Mouse (Mus musculus): ENCODE results near the gene Mbd3. TPM values are rescaled to one million over a fixed set of nuclear protein-coding genes. Genes with fewer than 3 reads are reported as not detected.
A peak's percentile ranks its signal among the peaks of the same experiment; 100 is the strongest.

Gene Mbd3
- polyA plus RNA-seq, 1 experiment = 81.3 TPM

DNA sequence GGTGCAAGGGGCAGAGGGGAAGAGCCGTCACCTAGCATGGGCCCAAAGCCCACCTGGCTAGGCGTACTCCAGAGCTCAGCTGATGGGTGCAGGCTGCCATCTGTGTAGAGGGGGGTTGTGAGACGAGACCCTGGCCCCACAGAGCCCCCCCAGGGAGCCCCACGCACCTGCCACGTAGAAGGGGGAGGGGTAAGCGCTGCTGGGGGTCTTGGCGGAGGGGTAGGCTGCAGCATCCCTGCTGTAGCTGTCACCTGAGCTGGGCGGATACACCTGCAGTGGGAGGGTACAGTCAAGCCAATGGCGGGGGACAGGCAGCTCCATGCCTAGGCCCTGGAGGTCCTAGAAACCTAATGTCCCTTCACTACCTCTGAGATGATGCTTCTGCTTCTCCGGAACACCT lies 18.0 kb upstream of the Mbd3 start:
- Histone ChIP-seq H3K27me3 (ENCODE audit: control insufficient read depth, insufficient read depth, low read length, poor library complexity, severe bottlenecking) (no peaks in the 10 kb centered on the region), H3K4me3 (ENCODE audit: low read depth, low read length) (no peak overlapping the region), H3K9me3 (replicated peaks; ENCODE audit: control insufficient read depth, insufficient read depth, low read length, poor library complexity, severe bottlenecking) (no peaks in the 10 kb centered on the region), H3K27ac (ENCODE audit: insufficient read depth, low read length) (no peak overlapping the region), H3K36me3 (ENCODE audit: control insufficient read depth, insufficient read depth, low read length, poor library complexity, severe bottlenecking) (peaks cover 42% of the 10 kb centered on the region), H3K9ac (ENCODE audit: low read depth, poor library complexity, severe bottlenecking) (no peak overlapping the region), H3K4me1 (ENCODE audit: control insufficient read depth, insufficient read depth, low read length) (no peaks in the 10 kb centered on the region)
- TF ChIP-seq POLR2A (IDR thresholded peaks at IDR 0.05; ENCODE audit: insufficient read depth, low read length) (no peak), CTCF (IDR thresholded peaks at IDR 0.05; ENCODE audit: low read depth, low read length) (no peak), EP300 (IDR thresholded peaks at IDR 0.05; ENCODE audit: insufficient read depth, low read depth, low read length) (no peak)

DNA sequence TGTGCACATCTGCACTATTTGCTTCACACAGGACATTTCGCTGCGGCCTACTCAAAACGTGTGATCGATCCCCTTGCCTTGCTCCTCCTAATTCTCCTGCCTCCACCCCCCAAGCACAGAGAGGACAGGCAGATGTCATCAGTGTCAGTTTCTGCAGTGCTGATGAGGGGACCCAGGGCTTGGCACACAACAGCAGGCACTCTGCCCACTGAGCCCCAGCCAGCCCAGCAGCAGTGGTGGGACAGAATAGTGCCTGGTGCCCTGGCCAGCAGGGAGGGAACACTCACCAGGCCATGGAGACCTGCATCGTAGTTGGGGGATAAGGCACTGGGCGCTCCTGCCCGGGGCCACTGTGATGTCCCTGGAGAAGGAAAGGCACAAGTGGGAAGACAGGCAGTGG lies 16.2 kb upstream of the Mbd3 start:
- TF ChIP-seq CTCF (IDR thresholded peaks at IDR 0.05; ENCODE audit: low read depth, low read length) = no peak
- no peak for TF ChIP-seq EP300 (IDR thresholded peaks at IDR 0.05; ENCODE audit: insufficient read depth, low read depth, low read length)
- no peak for TF ChIP-seq POLR2A (IDR thresholded peaks at IDR 0.05; ENCODE audit: insufficient read depth, low read length)
- Histone ChIP-seq H3K27me3 (ENCODE audit: control insufficient read depth, insufficient read depth, low read length, poor library complexity, severe bottlenecking) (no peaks in the 10 kb centered on the region), H3K4me3 (ENCODE audit: low read depth, low read length) (no peak overlapping the region), H3K4me1 (ENCODE audit: control insufficient read depth, insufficient read depth, low read length) (no peaks in the 10 kb centered on the region), H3K9me3 (replicated peaks; ENCODE audit: control insufficient read depth, insufficient read depth, low read length, poor library complexity, severe bottlenecking) (no peaks in the 10 kb centered on the region), H3K27ac (ENCODE audit: insufficient read depth, low read length) (no peak overlapping the region), H3K36me3 (ENCODE audit: control insufficient read depth, insufficient read depth, low read length, poor library complexity, severe bottlenecking) (peaks cover 36% of the 10 kb centered on the region), H3K9ac (ENCODE audit: low read depth, poor library complexity, severe bottlenecking) (no peak overlapping the region)

DNA sequence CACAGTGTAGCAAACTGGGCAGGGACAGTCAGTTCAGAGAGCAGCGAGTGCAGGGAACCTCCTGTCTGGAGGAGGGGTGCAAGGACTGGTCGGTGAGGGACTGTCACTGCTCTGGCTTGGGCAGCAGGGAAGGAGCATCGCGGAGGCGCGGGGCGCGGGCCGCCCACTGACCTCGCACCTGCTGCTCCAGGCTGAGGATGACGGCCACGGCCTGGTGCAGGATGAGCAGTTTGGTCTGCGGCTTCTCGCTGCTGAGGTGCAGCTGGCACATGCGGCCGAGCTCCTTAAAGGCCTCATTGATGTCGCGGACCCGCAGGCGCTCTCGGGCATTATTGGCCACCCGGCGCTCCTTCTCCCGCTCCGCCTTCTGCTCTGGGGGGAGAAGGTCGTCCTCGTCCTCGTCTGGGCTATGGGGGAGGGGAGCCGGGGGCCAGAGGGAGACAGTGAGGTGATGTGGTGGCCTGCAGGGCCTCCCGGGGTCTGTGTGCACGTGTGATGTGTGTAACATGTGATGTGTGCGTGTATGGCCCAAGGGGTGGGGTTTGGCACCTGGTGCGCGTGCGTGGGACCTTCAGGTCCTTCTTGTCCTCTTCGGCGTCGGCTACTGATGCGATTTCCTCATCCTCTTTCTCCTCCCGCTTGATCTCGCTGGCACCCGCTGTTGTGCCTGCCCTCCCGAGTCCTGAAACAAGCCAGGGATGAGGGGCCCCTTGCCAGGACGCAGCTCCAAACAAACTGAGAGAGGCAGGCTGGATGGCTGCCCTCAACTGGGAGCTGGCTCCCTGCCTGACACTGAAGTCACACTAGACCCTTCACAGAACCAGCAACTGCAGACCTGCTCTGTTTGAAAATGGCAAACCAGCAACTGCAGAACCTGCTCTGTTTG lies 13.5 kb upstream of the Mbd3 start:
- Histone ChIP-seq H3K36me3 (ENCODE audit: control insufficient read depth, insufficient read depth, low read length, poor library complexity, severe bottlenecking) (peaks cover 21% of the 10 kb centered on the region), H3K4me1 (ENCODE audit: control insufficient read depth, insufficient read depth, low read length) (no peaks in the 10 kb centered on the region), H3K27me3 (ENCODE audit: control insufficient read depth, insufficient read depth, low read length, poor library complexity, severe bottlenecking) (no peaks in the 10 kb centered on the region), H3K9me3 (replicated peaks; ENCODE audit: control insufficient read depth, insufficient read depth, low read length, poor library complexity, severe bottlenecking) (no peaks in the 10 kb centered on the region), H3K9ac (ENCODE audit: low read depth, poor library complexity, severe bottlenecking) (no peak overlapping the region), H3K4me3 (ENCODE audit: low read depth, low read length) (0 out of 2 replicates have a peak overlapping the region, but pooled peaks have one; percentile 11), H3K27ac (ENCODE audit: insufficient read depth, low read length) (no peak overlapping the region)
- TF ChIP-seq CTCF (IDR thresholded peaks at IDR 0.05; ENCODE audit: low read depth, low read length) = no peak
- no peak for TF ChIP-seq POLR2A (IDR thresholded peaks at IDR 0.05; ENCODE audit: insufficient read depth, low read length)

DNA sequence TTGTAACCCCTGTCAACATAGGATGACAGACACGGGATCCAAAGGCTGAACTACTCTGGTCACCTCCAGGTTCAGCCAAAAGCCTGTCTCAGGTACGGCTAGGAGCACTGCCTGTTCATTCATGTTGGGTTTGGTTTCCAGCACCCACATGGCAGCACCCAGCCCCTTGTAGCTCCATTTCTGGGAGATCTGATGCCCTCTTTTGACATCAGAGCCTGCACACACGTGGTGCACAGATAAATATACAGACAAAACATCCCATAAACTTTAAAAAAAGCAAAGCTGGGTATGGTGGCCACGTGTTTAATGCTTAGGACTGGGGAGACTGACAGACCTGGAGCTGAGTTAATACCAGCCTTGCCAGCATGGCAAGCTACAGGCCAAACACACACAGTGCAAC lies 8.6 kb upstream of the Mbd3 start:
- H3K9ac ChIP-seq (ENCODE audit: low read depth, poor library complexity, severe bottlenecking) = no peak overlapping the region
- no peaks in the 10 kb centered on the region for H3K4me1 ChIP-seq (ENCODE audit: control insufficient read depth, insufficient read depth, low read length)
- TF ChIP-seq EP300 (IDR thresholded peaks at IDR 0.05; ENCODE audit: insufficient read depth, low read depth, low read length) (no peak), POLR2A (IDR thresholded peaks at IDR 0.05; ENCODE audit: insufficient read depth, low read length) (no peak), CTCF (IDR thresholded peaks at IDR 0.05; ENCODE audit: low read depth, low read length) (no peak)
- no peaks in the 10 kb centered on the region for H3K27me3 ChIP-seq (ENCODE audit: control insufficient read depth, insufficient read depth, low read length, poor library complexity, severe bottlenecking)
- no peak overlapping the region for H3K27ac ChIP-seq (ENCODE audit: insufficient read depth, low read length)
- H3K4me3 ChIP-seq (ENCODE audit: low read depth, low read length) = no peak overlapping the region
- H3K9me3 ChIP-seq (replicated peaks; ENCODE audit: control insufficient read depth, insufficient read depth, low read length, poor library complexity, severe bottlenecking) = no peaks in the 10 kb centered on the region
- peaks cover 8% of the 10 kb centered on the region for H3K36me3 ChIP-seq (ENCODE audit: control insufficient read depth, insufficient read depth, low read length, poor library complexity, severe bottlenecking)

DNA sequence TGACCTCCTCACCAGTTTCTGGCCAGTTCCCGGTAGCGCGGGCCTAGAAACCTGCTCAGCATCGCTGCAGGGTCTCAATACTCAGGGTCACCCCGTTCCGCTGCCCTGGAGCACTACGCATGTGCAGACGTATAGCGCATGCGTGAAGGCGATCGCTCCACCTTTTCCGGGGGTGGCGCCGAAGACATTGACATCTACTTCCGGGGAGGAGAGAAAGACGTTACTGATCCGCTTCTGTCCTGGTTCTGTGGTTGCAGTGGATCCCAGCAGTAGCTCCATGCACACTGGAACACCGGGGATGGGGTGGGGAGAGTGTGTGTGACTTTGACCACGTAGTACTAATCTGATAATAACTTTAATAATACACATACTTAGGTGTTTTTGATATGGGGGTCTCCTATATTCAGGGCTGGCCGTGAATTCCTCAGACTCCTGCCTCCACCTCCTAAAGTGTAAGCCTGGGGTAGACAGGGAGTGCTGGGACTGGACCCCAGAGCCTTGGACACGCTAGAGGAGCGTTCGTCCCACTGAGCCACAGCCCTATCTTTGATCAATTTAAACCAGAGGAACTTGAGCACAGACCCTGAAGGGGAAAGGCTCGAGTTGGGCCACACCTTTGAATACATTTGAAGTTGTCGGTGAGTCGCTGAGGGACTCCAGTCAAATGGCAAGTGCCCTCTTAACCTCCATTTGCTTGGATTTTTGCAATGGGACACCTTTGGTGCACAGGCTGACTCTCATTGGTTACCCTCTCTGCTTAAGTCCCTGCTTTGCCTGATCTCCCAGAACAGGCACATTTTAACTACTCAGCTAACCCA lies 7.5 kb upstream of the Mbd3 start, which contains the start of gene Uqcr11:
Gene Uqcr11, minus strand, starts transcription at position 147 of the 818 bp plus-strand sequence.
- peak within 1 kb of the TSS; percentile 49 for H3K9ac ChIP-seq (ENCODE audit: low read depth, poor library complexity, severe bottlenecking)
- peaks cover 12% of the 10 kb centered on the region for H3K36me3 ChIP-seq (ENCODE audit: control insufficient read depth, insufficient read depth, low read length, poor library complexity, severe bottlenecking)
- no peaks in the 10 kb centered on the region for H3K4me1 ChIP-seq (ENCODE audit: control insufficient read depth, insufficient read depth, low read length)

More for the DNA sequence above, 7.5 kb upstream of the Mbd3 start, which contains the start of gene Uqcr11:
- TF ChIP-seq POLR2A (IDR thresholded peaks at IDR 0.05; ENCODE audit: insufficient read depth, low read length) (peak; percentile 82), CTCF (IDR thresholded peaks at IDR 0.05; ENCODE audit: low read depth, low read length) (no peak), EP300 (IDR thresholded peaks at IDR 0.05; ENCODE audit: insufficient read depth, low read depth, low read length) (no peak)
- peak within 1 kb of the TSS; percentile 3; the same call in 1 of the 2 replicates for H3K27ac ChIP-seq (ENCODE audit: insufficient read depth, low read length)
- H3K27me3 ChIP-seq (ENCODE audit: control insufficient read depth, insufficient read depth, low read length, poor library complexity, severe bottlenecking) = no peaks in the 10 kb centered on the region
- H3K9me3 ChIP-seq (replicated peaks; ENCODE audit: control insufficient read depth, insufficient read depth, low read length, poor library complexity, severe bottlenecking) = no peaks in the 10 kb centered on the region
- H3K4me3 ChIP-seq (ENCODE audit: low read depth, low read length) = peak within 1 kb of the TSS; percentile 80

Data from ES-Bruce4 (cell line).